Mouse (Mus musculus): ENCODE measurements around the gene Naaladl2. TPM values are rescaled to one million over a fixed set of nuclear protein-coding genes. Genes with fewer than 3 reads are reported as not detected.

The Naaladl2 gene
- total RNA-seq, 2 experiments from 2014 or later = 3.9 to 4.9 TPM

GRCm38 (mm10) chr3:23962961-23963621 lies 1181.0 kb downstream of the Naaladl2 start:
- DNase-seq = no peak

- DNase-seq = no peak
Observed at GRCm38 (mm10) chr3:23946182-23946581, 1197.9 kb downstream of the Naaladl2 start.

- peak; percentile 4 for DNase-seq
Observed at GRCm38 (mm10) chr3:23937299-23937698, 1206.8 kb downstream of the Naaladl2 start.

GRCm38 (mm10) chr3:23928097-23928496 lies 1216.0 kb downstream of the Naaladl2 start:
- no peak for DNase-seq

GRCm38 (mm10) chr3:23907682-23908081 lies 1236.4 kb downstream of the Naaladl2 start:
- no peak for DNase-seq

GRCm38 (mm10) chr3:23865688-23866087 lies 1278.4 kb downstream of the Naaladl2 start:
- DNase-seq = no peak

- DNase-seq = no peak
Observed at GRCm38 (mm10) chr3:23857275-23857674, 1286.8 kb downstream of the Naaladl2 start.

GRCm38 (mm10) chr3:23817585-23817984 lies 1326.5 kb downstream of the Naaladl2 start:
- no peak for DNase-seq

GRCm38 (mm10) chr3:23758746-23759145 lies 1385.3 kb downstream of the Naaladl2 start:
- DNase-seq = peak; percentile 15
